Mouse (Mus musculus) CH12.LX (cell line): ENCODE data around the gene Hmgn3. TPM values are rescaled to one million over a fixed set of nuclear protein-coding genes. Genes with fewer than 3 reads are reported as not detected.

ENCODE experiments used
- DNase-seq: peaks from one replicate; pipeline ENCODE4 v3.0.0-alpha.2; 2013; ENCODE audit errors: extremely low read depth
- H3K27ac ChIP-seq: 2 replicates; pipeline ENCODE4 v1.5.1; 2012; ENCODE audit warnings: low read depth, mild to moderate bottlenecking, control low read depth, moderate library complexity; ENCODE audit not compliant: insufficient read depth
- H3K27me3 ChIP-seq: replicated peaks from 2 replicates; pipeline ENCODE3; 2012; ENCODE audit warnings: inconsistent platforms
- H3K36me3 ChIP-seq, 2 experiments: replicated peaks in 1 of 2; 2 replicates each; pipeline versions ENCODE3 to v1.6.1; 2012; ENCODE audit warnings: inconsistent platforms in 1 of 2, low read length in 1 of 2, mild to moderate bottlenecking in 1 of 2, mixed read lengths in 1 of 2, moderate library complexity in 1 of 2; ENCODE audit not compliant: control insufficient read depth in 1 of 2, insufficient read depth in 1 of 2
- H3K4me1 ChIP-seq, 2 experiments: 2 replicates each; pipeline ENCODE4 v1.6.1; 2012; ENCODE audit warnings: inconsistent platforms in 1 of 2, moderate library complexity in 1 of 2; ENCODE audit not compliant: insufficient read depth in 2 of 2, control insufficient read depth in 1 of 2
- H3K4me2 ChIP-seq: 2 replicates; pipeline ENCODE4 v1.6.1; 2012; ENCODE audit warnings: low read depth, mild to moderate bottlenecking, control low read depth; ENCODE audit not compliant: poor library complexity, insufficient read depth, severe bottlenecking
- H3K4me3 ChIP-seq, 3 experiments: fragments of 150-350 bp in 1 of 3; sonication (generic) in 1 of 3; replicated peaks in 1 of 3; 2 replicates each; pipeline versions ENCODE3 to v1.5.1; 2011 to 2012; ENCODE audit warnings: low read depth in 2 of 3, low read length in 2 of 3, mild to moderate bottlenecking in 2 of 3, moderate library complexity in 2 of 3, control low read depth in 1 of 3, improper control_type of control experiment in 1 of 3, inconsistent platforms in 1 of 3, mixed read lengths in 1 of 3; ENCODE audit not compliant: poor library complexity in 1 of 3
- H3K79me2 ChIP-seq: replicated peaks from 2 replicates; pipeline ENCODE4 v1.6.1; 2012; ENCODE audit warnings: mild to moderate bottlenecking, moderate library complexity; ENCODE audit not compliant: control insufficient read depth, poor library complexity, insufficient read depth, severe bottlenecking; ENCODE audit errors: extremely low read depth
- H3K9ac ChIP-seq: 2 replicates; pipeline ENCODE4 v1.6.1; 2012; ENCODE audit warnings: low read depth, mild to moderate bottlenecking, control low read depth, moderate library complexity; ENCODE audit not compliant: insufficient read depth
- H3K9me3 ChIP-seq: replicated peaks from 2 replicates; pipeline ENCODE3; 2012; ENCODE audit warnings: low read length, inconsistent platforms, mixed read lengths
- BHLHE40 ChIP-seq: IDR thresholded peaks from 2 replicates; pipeline ENCODE4 v1.6.1; 2011; ENCODE audit warnings: mild to moderate bottlenecking, low read depth, low read length, improper control_type of control experiment
- CTCF ChIP-seq, 2 experiments: IDR thresholded peaks in 1 of 2; conservative IDR thresholded peaks in 1 of 2; 2 replicates each; pipeline ENCODE4 v1.5.1; 2011 to 2012; ENCODE audit warnings: low read depth in 2 of 2, low read length in 2 of 2, improper control_type of control experiment in 1 of 2, inconsistent platforms in 1 of 2, mild to moderate bottlenecking in 1 of 2, moderate library complexity in 1 of 2
- EP300 ChIP-seq: IDR thresholded peaks from 2 replicates; pipeline ENCODE4 v1.6.1; 2011; ENCODE audit warnings: low read length, improper control_type of control experiment
- ETS1 ChIP-seq: conservative IDR thresholded peaks from 2 replicates; pipeline ENCODE4 v1.6.1; 2012; ENCODE audit warnings: low read depth, mild to moderate bottlenecking, inconsistent platforms, low read length, improper control_type of control experiment, moderate library complexity
- GABPA ChIP-seq: IDR thresholded peaks from 2 replicates; pipeline ENCODE4 v1.6.1; 2012; ENCODE audit warnings: low read depth, low read length, improper control_type of control experiment, inconsistent platforms; ENCODE audit not compliant: insufficient replicate concordance
- MAFK ChIP-seq: IDR thresholded peaks from 2 replicates; pipeline ENCODE4 v1.6.1; 2011; ENCODE audit warnings: low read length, improper control_type of control experiment; ENCODE audit not compliant: insufficient replicate concordance
- MEF2A ChIP-seq: IDR thresholded peaks from 2 replicates; pipeline ENCODE4 v1.6.1; 2014; ENCODE audit warnings: low read depth, mild to moderate bottlenecking, inconsistent platforms, low read length, improper control_type of control experiment, borderline replicate concordance
- MXI1 ChIP-seq: IDR thresholded peaks from 2 replicates; pipeline ENCODE4 v1.6.1; 2011; ENCODE audit warnings: mild to moderate bottlenecking, low read depth, low read length, improper control_type of control experiment
- MYC ChIP-seq: IDR thresholded peaks from 2 replicates; pipeline ENCODE4 v1.6.1; 2011; ENCODE audit warnings: low read depth, mild to moderate bottlenecking, improper control_type of control experiment, low read length
- PAX5 ChIP-seq: IDR thresholded peaks from 2 replicates; pipeline ENCODE4 v1.6.1; 2012; ENCODE audit warnings: low read length, inconsistent platforms, mixed read lengths
- RCOR1 ChIP-seq: conservative IDR thresholded peaks from 2 replicates; pipeline ENCODE4 v1.6.1; 2012; ENCODE audit warnings: low read depth, mild to moderate bottlenecking, inconsistent platforms, low read length, improper control_type of control experiment
- SMC3 ChIP-seq: IDR thresholded peaks from 2 replicates; pipeline ENCODE4 v1.6.1; 2011; ENCODE audit warnings: low read depth, low read length, improper control_type of control experiment
- TCF12 ChIP-seq: IDR thresholded peaks from 2 replicates; pipeline ENCODE4 v1.6.1; 2014; ENCODE audit warnings: low read depth, mild to moderate bottlenecking, inconsistent platforms, low read length, improper control_type of control experiment
- USF1 ChIP-seq: IDR thresholded peaks from 2 replicates; pipeline ENCODE4 v1.6.1; 2014; ENCODE audit warnings: low read depth, mild to moderate bottlenecking, inconsistent platforms, low read length, improper control_type of control experiment
- USF2 ChIP-seq: conservative IDR thresholded peaks from 2 replicates; pipeline ENCODE4 v1.6.1; 2011; ENCODE audit warnings: low read depth, low read length, improper control_type of control experiment
- ZKSCAN1 ChIP-seq: IDR thresholded peaks from 2 replicates; pipeline ENCODE4 v1.6.1; 2012; ENCODE audit warnings: low read depth, inconsistent platforms, low read length, improper control_type of control experiment, borderline replicate concordance
- ZMIZ1 ChIP-seq: IDR thresholded peaks from 2 replicates; pipeline ENCODE4 v1.6.1; 2012; ENCODE audit warnings: low read depth, mild to moderate bottlenecking, inconsistent platforms, low read length, improper control_type of control experiment
- dilution Hi-C: fragments of 300-500 bp; cut with MboI; formaldehyde crosslinking; loops from 2 replicates; pipeline ENCODE4 v1.14.3; 2020; ENCODE audit warnings: low sequenced_read_pairs; ENCODE audit not compliant: extremely low pct_unique_long_range_greater_than_20kb, extremely low pct_ligation_motif_present
- in situ Hi-C: fragments of 300-500 bp; cut with MboI; formaldehyde crosslinking; loops from 3 replicates; pipeline ENCODE4 v1.14.3; 2019; ENCODE audit warnings: low sequenced_read_pairs, low pct_ligation_motif_present, low pct_unique_long_range_greater_than_20kb, mixed read lengths
- polyA plus RNA-seq: library from polyadenylated mRNA; unstranded; fragments of >175 nt; gene quantifications from 2 replicates; pipeline ENCODE4 v1.2.1, GENCODE M21; 2012; ENCODE audit warnings: low read depth; ENCODE audit not compliant: insufficient read length
- total RNA-seq, 2 experiments: library from RNA; depleted of rRNA; stranded (reverse); fragments of 300-350 nt in 1 of 2; fragments of >200 nt in 1 of 2; gene quantifications; 2 replicates each; pipeline ENCODE4 v1.2.3; 2012 to 2014

Hmgn3 gene
- total and polyA plus RNA-seq, 3 experiments: 50.8 to 167 (median 121) TPM

DNA sequence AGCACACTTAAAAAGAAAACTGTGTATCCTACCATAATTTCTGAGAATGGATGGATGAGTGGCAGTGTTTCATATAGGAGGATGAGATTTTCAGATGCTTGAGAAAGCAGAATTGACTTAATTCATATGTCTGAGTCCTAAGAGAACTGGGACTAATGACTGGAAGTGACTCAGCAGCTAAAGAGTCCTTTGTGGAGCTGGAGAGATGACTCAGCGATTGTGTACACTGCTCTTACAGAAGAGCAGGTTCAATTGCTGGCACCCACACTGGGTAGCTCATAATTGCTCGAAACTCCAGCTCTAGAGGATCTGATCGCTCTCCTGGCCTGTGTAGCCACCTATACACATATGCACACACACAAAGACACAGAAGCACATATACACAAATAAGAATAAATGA, 42.7 kb downstream of the Hmgn3 start:
- no peak overlapping the region for H3K27ac ChIP-seq
- H3K4me3 ChIP-seq: no peak overlapping the region
- DNase-seq: no peak
- in situ Hi-C loops (no loop called here), dilution Hi-C loops (no loop called here)
- H3K9ac ChIP-seq: no peak overlapping the region
- TF ChIP-seq PAX5 (no peak), EP300 (0 out of 2 replicates have a peak, but pooled peaks have one; percentile 24), SMC3 (no peak), ZKSCAN1 (no peak), GABPA (no peak), ETS1 (no peak), ZMIZ1 (0 out of 2 replicates have a peak, but pooled peaks have one; percentile 25), USF2 (no peak), MYC (no peak), MXI1 (no peak), MAFK (peak; percentile 93)
- no peaks in the 10 kb centered on the region for H3K9me3 ChIP-seq
- H3K36me3 ChIP-seq: peaks cover 0 to 11% of the 10 kb centered on the region in 2 experiments
- peaks cover 10% of the 10 kb centered on the region for H3K79me2 ChIP-seq
- peaks cover 16 to 44% of the 10 kb centered on the region in 2 experiments for H3K4me1 ChIP-seq
- no peak overlapping the region for H3K4me2 ChIP-seq
- H3K27me3 ChIP-seq: no peaks in the 10 kb centered on the region

DNA sequence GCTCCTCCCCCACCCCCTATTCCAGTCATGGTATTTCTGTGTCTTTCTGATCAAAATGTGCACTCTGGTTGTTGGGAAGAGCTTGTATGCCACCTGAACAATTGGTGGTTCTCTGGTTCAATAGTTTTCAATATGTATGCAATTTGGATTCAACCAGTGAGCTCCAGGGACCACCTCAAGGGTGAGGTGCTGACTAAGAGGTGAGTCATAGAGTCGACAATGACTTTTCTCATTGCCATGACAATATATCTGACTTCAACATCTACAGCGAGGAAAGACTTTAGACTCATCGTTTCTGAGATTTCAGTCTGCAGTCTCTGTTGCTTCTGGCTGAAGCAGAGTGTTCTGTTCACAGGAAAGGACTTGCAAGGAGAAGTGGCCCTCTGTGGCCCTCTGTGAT, 44.8 kb downstream of the Hmgn3 start:
- TF ChIP-seq RCOR1 (no peak), TCF12 (no peak), USF1 (no peak), MAFK (no peak), EP300 (no peak), PAX5 (no peak), MEF2A (no peak), CTCF (conservative IDR thresholded peaks at IDR 0.05 in 1 of 2, IDR thresholded peaks at IDR 0.05 in 1 of 2; ENCODE audit: low read depth in 2 of 2, low read length in 2 of 2) (no peak), BHLHE40 (no peak)
- no peak for DNase-seq
- no peaks in the 10 kb centered on the region for H3K27me3 ChIP-seq
- no peak overlapping the region for H3K27ac ChIP-seq
- in situ Hi-C loops: no loop called here
- peaks cover 7 to 26% of the 10 kb centered on the region in 2 experiments; a peak in 3 of 4 replicates for H3K4me1 ChIP-seq
- peaks cover 0 to 8% of the 10 kb centered on the region in 2 experiments for H3K36me3 ChIP-seq
- 0 out of 2 replicates have a peak, but pooled peaks cover 2% of the 10 kb centered on the region for H3K79me2 ChIP-seq
- dilution Hi-C loops: no loop called here
- H3K4me2 ChIP-seq: no peak overlapping the region
- no peaks in the 10 kb centered on the region for H3K9me3 ChIP-seq
- no peak overlapping the region for H3K9ac ChIP-seq
- no peak overlapping the region for H3K4me3 ChIP-seq
